Mouse (Mus musculus) B cell, adult 62 days (primary cell): Measurements from ENCODE around the gene Taar7b. TPM values are rescaled to one million over a fixed set of nuclear protein-coding genes. Genes with fewer than 3 reads are reported as not detected.

Experiments
- total RNA-seq: library from RNA; stranded (reverse); gene quantifications from 4 replicates; pipeline ENCODE4 v1.2.4, GENCODE M21; 2023

Taar7b gene
- total RNA-seq: not detected in 4 replicates

DNA sequence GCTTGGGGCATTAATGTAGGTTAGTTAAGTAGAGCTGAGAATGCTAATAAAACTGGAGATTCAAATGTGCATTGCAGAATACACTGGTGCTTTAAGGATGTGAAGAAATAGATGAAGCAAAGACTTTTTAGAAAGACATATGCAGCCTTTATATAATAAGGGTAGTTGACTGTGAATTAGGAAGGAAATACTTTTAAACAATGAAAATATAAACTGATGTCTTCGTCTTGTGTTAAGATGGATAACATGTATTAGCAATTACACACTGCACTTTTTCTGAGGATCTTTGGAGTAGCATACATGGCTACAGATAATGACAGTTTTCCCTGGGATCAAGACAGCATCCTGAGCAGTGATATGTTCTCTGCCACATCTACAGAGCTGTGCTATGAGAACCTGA lies at the start of gene Taar7b:
Gene Taar7b, plus strand, starts transcription at position 301 of the 400 bp plus-strand sequence.

DNA sequence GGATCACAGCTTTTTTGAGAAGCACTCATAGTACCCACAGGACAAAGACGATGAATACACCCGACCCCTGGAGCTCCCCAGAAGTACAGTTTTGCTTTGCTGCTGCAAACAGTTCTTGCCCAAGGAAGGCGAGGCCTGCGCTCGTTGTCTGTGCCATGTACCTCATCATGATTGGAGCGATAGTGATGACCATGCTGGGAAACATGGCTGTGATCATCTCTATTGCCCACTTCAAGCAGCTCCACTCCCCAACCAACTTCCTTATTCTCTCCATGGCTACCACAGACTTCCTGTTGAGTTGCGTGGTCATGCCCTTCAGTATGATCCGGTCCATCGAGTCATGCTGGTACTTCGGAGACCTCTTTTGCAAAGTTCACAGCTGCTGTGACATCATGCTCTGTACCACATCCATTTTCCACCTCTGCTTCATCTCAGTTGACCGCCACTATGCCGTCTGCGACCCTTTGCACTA lies 39.3 kb upstream of the Taar7b start, which contains the start of gene Taar4:
Gene Taar4, plus strand, starts transcription at position 51 of the 472 bp plus-strand sequence.

DNA sequence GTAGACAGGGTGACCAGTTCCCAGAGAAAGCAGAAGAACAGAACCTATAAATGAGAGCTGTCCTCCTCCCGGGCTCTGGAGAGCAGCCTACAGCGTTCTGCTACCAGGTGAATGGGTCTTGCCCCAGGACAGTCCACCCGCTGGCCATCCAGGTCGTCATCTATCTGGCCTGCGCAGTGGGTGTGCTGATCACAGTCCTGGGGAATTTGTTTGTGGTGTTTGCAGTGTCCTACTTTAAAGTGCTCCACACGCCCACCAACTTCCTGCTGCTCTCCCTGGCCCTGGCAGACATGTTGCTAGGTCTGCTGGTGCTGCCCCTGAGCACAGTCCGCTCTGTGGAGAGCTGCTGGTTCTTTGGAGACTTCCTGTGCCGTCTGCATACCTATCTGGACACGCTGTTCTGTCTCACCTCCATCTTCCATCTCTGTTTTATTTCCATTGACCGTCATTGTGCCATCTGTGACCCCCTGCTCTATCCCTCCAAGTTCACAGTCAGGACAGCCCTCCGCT lies 29.0 kb upstream of the Taar7b start, which contains the start of gene Taar5:
Gene Taar5, plus strand, starts transcription at position 51 of the 510 bp plus-strand sequence.

DNA sequence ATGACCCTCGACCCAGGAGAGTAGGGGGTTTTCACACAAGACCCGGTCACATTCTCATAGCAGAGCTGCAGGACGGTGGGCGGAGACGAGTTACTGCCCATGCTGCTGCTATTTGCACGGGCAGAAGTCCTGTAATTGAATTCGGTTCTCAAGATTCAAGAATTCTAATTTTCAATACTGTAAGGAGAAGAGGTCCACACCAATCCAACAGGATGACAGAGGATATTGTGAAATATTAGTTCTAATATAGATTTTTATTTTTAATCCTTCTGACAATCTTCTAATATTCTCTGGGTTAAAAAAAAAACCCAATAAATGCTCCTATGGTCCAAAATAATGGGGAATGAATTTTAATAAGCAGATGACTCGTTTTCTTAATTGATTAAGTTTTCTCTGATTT lies 14.2 kb upstream of the Taar7b start, which contains the start of gene Taar6:
Gene Taar6, minus strand, starts transcription at position 101 of the 400 bp plus-strand sequence.

DNA sequence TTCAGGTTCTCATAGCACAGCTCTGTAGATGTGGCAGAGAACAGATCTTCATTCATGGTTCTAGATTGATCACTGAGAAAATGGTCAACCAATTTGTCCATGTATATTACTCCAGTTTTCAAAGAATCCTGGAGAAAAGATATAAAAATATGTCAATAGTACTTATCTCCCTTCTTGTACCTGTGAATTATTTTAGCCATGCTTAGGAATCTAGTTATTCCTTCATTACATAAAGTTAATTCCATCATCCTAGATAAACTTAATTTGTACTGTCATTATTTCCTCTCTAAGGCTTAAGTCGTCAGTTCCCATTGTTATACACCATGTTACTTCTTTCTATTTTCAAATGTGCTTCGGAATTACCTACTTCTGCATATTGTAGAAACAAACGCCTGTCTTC lies 6.4 kb upstream of the Taar7b start, which contains the start of gene Taar7a:
Gene Taar7a, minus strand, starts transcription at position 101 of the 400 bp plus-strand sequence.

DNA sequence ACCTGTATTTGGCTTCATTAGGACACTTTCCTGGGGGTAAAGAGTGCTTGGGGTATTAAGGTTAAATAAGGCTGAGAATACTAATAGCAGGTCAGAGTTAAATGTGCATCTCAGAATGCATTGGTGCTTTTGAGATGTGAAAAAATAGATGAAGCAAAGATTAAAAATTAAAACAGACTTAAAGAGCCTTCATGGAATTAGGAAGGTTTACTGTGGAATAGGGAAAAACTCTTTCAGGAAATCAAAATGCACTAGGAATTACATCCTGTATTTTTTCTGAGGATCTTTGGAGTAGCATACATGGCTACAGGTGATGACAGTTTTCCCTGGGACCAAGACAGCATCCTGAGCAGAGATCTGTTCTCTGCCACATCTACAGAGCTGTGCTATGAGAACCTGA lies 27.2 kb downstream of the Taar7b start, which contains the start of gene Taar7d:
Gene Taar7d, plus strand, starts transcription at position 301 of the 400 bp plus-strand sequence.

DNA sequence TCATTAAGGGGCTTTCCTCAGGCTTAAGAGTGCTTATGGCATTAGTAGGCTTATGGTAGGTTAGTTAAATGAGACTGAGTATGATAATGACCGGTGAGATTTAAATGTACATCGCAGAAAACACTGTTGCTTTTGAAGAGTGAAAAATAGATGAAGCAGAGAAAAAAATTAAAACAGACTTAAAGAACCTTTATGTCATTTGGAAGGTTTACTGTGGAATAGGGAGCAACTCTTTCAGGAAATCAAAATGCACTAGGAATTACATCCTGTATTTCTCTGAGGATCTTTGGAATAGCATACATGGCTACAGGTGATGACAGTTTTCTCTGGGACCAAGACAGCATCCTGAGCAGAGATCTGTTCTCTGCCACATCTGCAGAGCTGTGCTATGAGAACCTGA lies 37.6 kb downstream of the Taar7b start, which contains the start of gene Taar7e:
Gene Taar7e, plus strand, starts transcription at position 301 of the 400 bp plus-strand sequence.

DNA sequence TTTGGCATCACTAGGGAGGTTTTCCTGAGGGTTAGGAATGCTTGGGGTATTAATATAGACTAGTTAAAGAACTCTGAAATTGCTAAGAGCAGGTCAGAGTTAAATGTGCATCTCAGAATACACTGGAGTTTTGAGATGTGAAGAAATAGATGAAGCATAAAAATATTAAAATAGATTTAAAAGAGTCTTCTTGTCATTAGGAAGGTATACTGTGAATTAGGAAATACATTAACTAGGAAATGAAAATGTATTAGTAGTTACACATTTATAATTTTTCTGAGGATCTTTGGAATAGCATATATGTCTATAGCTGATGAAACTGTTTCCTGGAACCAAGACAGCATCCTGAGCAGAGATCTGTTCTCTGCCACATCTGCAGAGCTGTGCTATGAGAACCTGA lies 49.5 kb downstream of the Taar7b start, which contains the start of gene Taar7f:
Gene Taar7f, plus strand, starts transcription at position 301 of the 400 bp plus-strand sequence.

Other genes starting within 250 kb of the Taar7b start
- gene Rps12, start 212.7 kb upstream of the Taar7b start, total RNA-seq: 723 to 1,085 TPM (median 929 TPM) in 4 replicates
- not detected in 4 replicates for gene Slc18b1, start 203.0 kb upstream of the Taar7b start, total RNA-seq
- not detected in 4 replicates for gene Vnn3, start 148.5 kb upstream of the Taar7b start, total RNA-seq
- gene Vnn1, start 105.3 kb upstream of the Taar7b start, total RNA-seq: 0.38 TPM in 1 of 4 replicates, not detected in the others
- not detected in 4 replicates for gene Taar1, start 79.6 kb upstream of the Taar7b start, total RNA-seq
- not detected in 4 replicates for gene Taar2, start 61.4 kb upstream of the Taar7b start, total RNA-seq
- not detected in 4 replicates for gene Taar3, start 50.4 kb upstream of the Taar7b start, total RNA-seq
- not detected in 4 replicates for gene Taar4, start 39.4 kb upstream of the Taar7b start, total RNA-seq
- gene Taar5, start 29.2 kb upstream of the Taar7b start, total RNA-seq: not detected in 4 replicates
- not detected in 4 replicates for gene Taar6, start 14.3 kb upstream of the Taar7b start, total RNA-seq
- gene Taar7a, start 6.5 kb upstream of the Taar7b start, total RNA-seq: not detected in 4 replicates
- not detected in 4 replicates for gene Taar7d, start 27.3 kb downstream of the Taar7b start, total RNA-seq
- gene Taar7e, start 37.7 kb downstream of the Taar7b start, total RNA-seq: not detected in 4 replicates
- gene Taar7f, start 49.6 kb downstream of the Taar7b start, total RNA-seq: not detected in 4 replicates
- not detected in 4 replicates for gene Taar8a, start 76.6 kb downstream of the Taar7b start, total RNA-seq
- gene Taar8b, start 92.4 kb downstream of the Taar7b start, total RNA-seq: not detected in 4 replicates
- gene Taar8c, start 102.0 kb downstream of the Taar7b start, total RNA-seq: not detected in 4 replicates
- not detected in 4 replicates for gene Taar9, start 109.6 kb downstream of the Taar7b start, total RNA-seq
- gene Stx7, start 149.4 kb downstream of the Taar7b start, total RNA-seq: 97.1 to 129 TPM (median 102 TPM) in 4 replicates
- not detected in 4 replicates for gene Moxd1, start 223.6 kb downstream of the Taar7b start, total RNA-seq